Mouse (Mus musculus) midbrain, embryonic 13.5 days (tissue): ENCODE measurements around the gene Mapkapk3. TPM values are rescaled to one million over a fixed set of nuclear protein-coding genes. Genes with fewer than 3 reads are reported as not detected.

Source experiments
- ATAC-seq: fragments of 200-750 bp; cut with Nextera tagmentation; 2 replicates; pipeline ENCODE4 v1.8.0; 2017; ENCODE audit warnings: mild to moderate bottlenecking, moderate TSS enrichment, moderate library complexity
- H3K27ac ChIP-seq: fragments of 300-500 bp; sonication (generic); 2 replicates; pipeline ENCODE4 v1.5.1; 2015; ENCODE audit warnings: inconsistent platforms, mild to moderate bottlenecking, moderate library complexity
- H3K27me3 ChIP-seq: fragments of 300-500 bp; sonication (generic); 2 replicates; pipeline ENCODE4 v1.6.1; 2015; ENCODE audit warnings: mild to moderate bottlenecking, inconsistent platforms
- H3K36me3 ChIP-seq: fragments of 300-500 bp; sonication (generic); 2 replicates; pipeline ENCODE4 v1.6.1; 2015; ENCODE audit warnings: mild to moderate bottlenecking, inconsistent platforms
- H3K4me1 ChIP-seq: fragments of 300-500 bp; sonication (generic); replicated peaks from 2 replicates; pipeline ENCODE4 v1.6.1; 2015; ENCODE audit warnings: inconsistent platforms
- H3K4me2 ChIP-seq: fragments of 300-500 bp; sonication (generic); replicated peaks from 2 replicates; pipeline ENCODE4 v1.6.1; 2015; ENCODE audit warnings: moderate library complexity, mild to moderate bottlenecking, inconsistent platforms
- H3K4me3 ChIP-seq: fragments of 300-500 bp; sonication (generic); replicated peaks from 2 replicates; pipeline ENCODE4 v1.5.1; 2015; ENCODE audit warnings: mild to moderate bottlenecking, inconsistent platforms
- H3K9ac ChIP-seq: fragments of 300-500 bp; sonication (generic); replicated peaks from 2 replicates; pipeline ENCODE4 v1.6.1; 2015; ENCODE audit warnings: mild to moderate bottlenecking, inconsistent platforms
- H3K9me3 ChIP-seq: fragments of 300-500 bp; sonication (generic); 2 replicates; pipeline ENCODE4 v1.6.1; 2016; ENCODE audit warnings: mild to moderate bottlenecking, inconsistent platforms
- WGBS: fragments of 180-500 bp; shearing (Covaris S2); methylation state at CpG from one replicate; pipeline ENCODE4 v1.1.7; 2015; 5-methylcytosine and 5-hydroxymethylcytosine counted together
- polyA plus RNA-seq: library from polyadenylated mRNA; unstranded; fragments of >200 nt; fragmentation: Nextera tagmentation; extraction: Ambion mirVana; gene quantifications from 2 replicates; pipeline ENCODE4 v1.2.1, GENCODE M21; 2015

The Mapkapk3 gene
- polyA plus RNA-seq, 1 experiment from 2014 or later, result 1.9 TPM

GRCm38 (mm10) chr9:107254925-107255324, 34.8 kb downstream of the Mapkapk3 start:
- H3K36me3 ChIP-seq, result no peaks in the 10 kb centered on the region
- WGBS, result 86% methylated on average over 3 of the region's 3 CpGs
- H3K4me3 ChIP-seq, result no peak overlapping the region
- no peak overlapping the region for H3K4me2 ChIP-seq
- H3K27me3 ChIP-seq, result no peaks in the 10 kb centered on the region
- peaks cover 34% of the 10 kb centered on the region for H3K4me1 ChIP-seq
- no peak for ATAC-seq
- no peaks in the 10 kb centered on the region for H3K9me3 ChIP-seq
- H3K9ac ChIP-seq, result no peak overlapping the region
- H3K27ac ChIP-seq, result peak overlapping the region; percentile 30; the same call in 1 of the 2 replicates

GRCm38 (mm10) chr9:107254476-107254875, 35.2 kb downstream of the Mapkapk3 start:
- WGBS, result 79% methylated on average over 12 of the region's 12 CpGs
- Histone ChIP-seq H3K4me1 (peaks cover 34% of the 10 kb centered on the region), H3K36me3 (no peaks in the 10 kb centered on the region), H3K4me3 (no peak overlapping the region), H3K27me3 (no peaks in the 10 kb centered on the region), H3K9me3 (no peaks in the 10 kb centered on the region), H3K4me2 (no peak overlapping the region), H3K27ac (peak overlapping the region; percentile 30; the same call in 1 of the 2 replicates), H3K9ac (0 out of 2 replicates have a peak overlapping the region, but pooled peaks have one; percentile 6)
- ATAC-seq, result peak; percentile 54; the same call in 1 of the 2 replicates

GRCm38 (mm10) chr9:107252164-107252563, 37.5 kb downstream of the Mapkapk3 start:
- Histone ChIP-seq H3K4me1 (peaks cover 34% of the 10 kb centered on the region), H3K36me3 (no peaks in the 10 kb centered on the region), H3K4me3 (no peak overlapping the region), H3K9ac (0 out of 2 replicates have a peak overlapping the region, but pooled peaks have one; percentile 20), H3K27ac (peak overlapping the region; percentile 78), H3K27me3 (no peaks in the 10 kb centered on the region), H3K9me3 (no peaks in the 10 kb centered on the region), H3K4me2 (no peak overlapping the region; the same call in 1 of the 2 replicates)
- ATAC-seq, result peak; percentile 81
- 6% methylated on average over 5 of the region's 5 CpGs for WGBS

- H3K9ac ChIP-seq, result no peak overlapping the region
- H3K4me1 ChIP-seq, result peaks cover 28% of the 10 kb centered on the region
- H3K4me2 ChIP-seq, result no peak overlapping the region
- no peak overlapping the region for H3K4me3 ChIP-seq
- 85% methylated on average over 14 of the region's 14 CpGs for WGBS
- no peak for ATAC-seq
- no peaks in the 10 kb centered on the region for H3K36me3 ChIP-seq
- H3K27ac ChIP-seq, result no peak overlapping the region
- H3K27me3 ChIP-seq, result no peaks in the 10 kb centered on the region
- no peaks in the 10 kb centered on the region for H3K9me3 ChIP-seq
Measured at GRCm38 (mm10) chr9:107250416-107251337, 39.0 kb downstream of the Mapkapk3 start.

DNA sequence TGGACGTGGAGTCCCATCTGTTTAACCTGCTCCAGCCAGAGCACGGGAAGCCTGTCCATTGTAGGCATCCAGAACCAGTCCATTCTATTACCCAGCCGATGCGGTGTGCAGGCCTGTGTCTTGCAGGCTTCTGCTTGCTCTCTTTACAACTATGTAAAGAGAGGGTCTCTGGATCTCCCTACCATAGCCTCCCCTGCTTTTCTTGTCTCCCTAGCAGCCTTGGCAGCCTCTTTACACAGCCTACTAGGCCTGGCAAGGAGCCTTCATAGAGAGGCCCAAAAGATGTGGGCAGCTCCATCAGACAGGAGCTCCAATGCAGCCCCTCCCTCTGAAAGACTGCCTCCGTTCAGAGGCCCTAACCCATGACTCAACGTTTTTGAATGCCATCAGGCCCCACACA, 40.5 kb downstream of the Mapkapk3 start:
- no peak for ATAC-seq

DNA sequence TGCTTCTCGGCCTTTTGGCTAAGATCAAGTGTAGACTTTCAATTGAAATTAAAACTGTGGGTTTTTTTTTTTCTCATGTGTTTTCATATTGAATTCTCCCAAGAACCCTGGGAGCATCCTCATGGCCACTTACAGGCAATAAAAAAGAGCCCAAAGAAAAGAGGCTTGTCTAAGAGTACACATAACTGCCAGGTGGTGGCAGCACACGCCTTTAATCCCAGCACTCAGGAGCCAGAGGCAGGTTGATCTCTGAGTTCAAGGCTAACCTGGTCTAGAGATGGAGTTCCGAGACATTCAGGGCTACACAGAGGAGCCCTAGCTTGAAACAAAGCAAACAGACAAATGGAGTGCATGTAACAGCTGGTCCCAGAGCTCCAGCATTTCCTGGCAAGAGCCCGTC, 43.5 kb downstream of the Mapkapk3 start:
- Histone ChIP-seq H3K9ac (no peak overlapping the region), H3K4me1 (peaks cover under 1% of the 10 kb centered on the region; the same call in 1 of the 2 replicates), H3K27me3 (no peaks in the 10 kb centered on the region), H3K4me3 (no peak overlapping the region), H3K4me2 (no peak overlapping the region), H3K27ac (no peak overlapping the region), H3K9me3 (no peaks in the 10 kb centered on the region), H3K36me3 (no peaks in the 10 kb centered on the region)
- 67% methylated on average over 4 of the region's 4 CpGs for WGBS
- no peak for ATAC-seq

More for the DNA sequence above, 40.5 kb downstream of the Mapkapk3 start:
- H3K27ac ChIP-seq, result no peak overlapping the region
- no peaks in the 10 kb centered on the region for H3K27me3 ChIP-seq
- no peak overlapping the region for H3K4me2 ChIP-seq
- WGBS, result 79% methylated on average over 6 of the region's 6 CpGs
- H3K4me1 ChIP-seq, result peaks cover 12% of the 10 kb centered on the region
- no peak overlapping the region for H3K4me3 ChIP-seq
- H3K9ac ChIP-seq, result no peak overlapping the region
- no peaks in the 10 kb centered on the region for H3K36me3 ChIP-seq
- H3K9me3 ChIP-seq, result no peaks in the 10 kb centered on the region

DNA sequence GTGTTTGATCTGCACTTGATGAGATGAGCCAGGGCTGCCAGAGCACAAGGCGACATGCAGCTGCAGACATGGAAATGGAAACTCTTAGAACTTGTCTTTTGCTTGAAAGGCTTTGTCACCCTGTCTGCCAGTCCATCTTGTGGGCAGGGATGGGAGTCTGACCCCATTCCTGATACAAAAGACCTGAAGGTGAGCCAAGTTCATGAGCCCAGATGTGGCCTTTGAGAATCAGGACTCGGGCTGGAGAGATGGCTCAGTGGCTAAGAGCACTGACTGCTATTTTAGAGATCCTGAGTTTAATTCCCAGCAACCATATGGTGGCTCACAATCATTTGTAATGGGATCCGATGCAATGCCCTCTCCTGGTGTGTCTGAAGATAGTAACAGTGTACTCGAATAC, 44.4 kb downstream of the Mapkapk3 start:
- no peak overlapping the region for H3K4me2 ChIP-seq
- H3K27me3 ChIP-seq, result no peaks in the 10 kb centered on the region
- no peak overlapping the region for H3K27ac ChIP-seq
- no peaks in the 10 kb centered on the region for H3K9me3 ChIP-seq
- no peak overlapping the region for H3K4me3 ChIP-seq
- no peak for ATAC-seq
- no peak overlapping the region for H3K9ac ChIP-seq
- H3K4me1 ChIP-seq, result no peaks in the 10 kb centered on the region
- no peaks in the 10 kb centered on the region for H3K36me3 ChIP-seq
- WGBS, result 90% methylated on average over 4 of the region's 4 CpGs

DNA sequence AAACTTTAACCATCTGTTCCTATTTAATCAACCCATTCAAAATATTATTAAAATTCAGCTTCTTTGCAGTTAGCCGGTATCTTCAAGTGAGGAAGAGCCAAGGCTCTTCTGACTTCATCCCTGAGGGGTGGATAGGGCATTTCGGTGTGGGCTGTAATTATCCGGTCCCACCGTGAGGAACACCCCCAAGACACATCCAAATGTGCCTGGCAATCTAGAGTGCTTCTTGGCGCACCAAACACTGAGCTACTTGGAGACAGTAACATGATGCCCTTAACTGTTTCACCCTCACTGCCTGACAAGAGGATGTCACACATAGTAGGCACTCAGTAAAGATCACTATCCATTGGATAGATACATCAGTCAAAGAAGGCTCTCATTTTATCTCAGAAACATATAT, 53.5 kb downstream of the Mapkapk3 start:
- Histone ChIP-seq H3K4me1 (0 out of 2 replicates have a peak, but pooled peaks cover 6% of the 10 kb centered on the region), H3K4me3 (no peak overlapping the region), H3K36me3 (no peaks in the 10 kb centered on the region), H3K27ac (no peak overlapping the region), H3K27me3 (peaks cover 53% of the 10 kb centered on the region), H3K9ac (no peak overlapping the region), H3K9me3 (no peaks in the 10 kb centered on the region), H3K4me2 (no peak overlapping the region)
- 73% methylated on average over 5 of the region's 5 CpGs for WGBS
- no peak for ATAC-seq

- Histone ChIP-seq H3K27ac (no peak overlapping the region), H3K9ac (no peak overlapping the region), H3K36me3 (no peaks in the 10 kb centered on the region), H3K27me3 (peaks cover 53% of the 10 kb centered on the region), H3K4me3 (no peak overlapping the region), H3K9me3 (no peaks in the 10 kb centered on the region), H3K4me2 (no peak overlapping the region), H3K4me1 (peaks cover 6% of the 10 kb centered on the region; the same call in 1 of the 2 replicates)
- no peak for ATAC-seq
- 59% methylated on average over 5 of the region's 5 CpGs for WGBS
Measured at GRCm38 (mm10) chr9:107235261-107235660, 54.4 kb downstream of the Mapkapk3 start.

- 24% methylated on average over 9 of the region's 9 CpGs for WGBS
- H3K9me3 ChIP-seq, result no peaks in the 10 kb centered on the region
- H3K4me1 ChIP-seq, result peaks cover 13% of the 10 kb centered on the region
- ATAC-seq, result peak; percentile 29
- H3K27ac ChIP-seq, result peak overlapping the region; percentile 95
- peaks cover 46% of the 10 kb centered on the region for H3K27me3 ChIP-seq
- H3K4me3 ChIP-seq, result peak overlapping the region; percentile 93
- H3K36me3 ChIP-seq, result no peaks in the 10 kb centered on the region
- peak overlapping the region; percentile 92 for H3K9ac ChIP-seq
- H3K4me2 ChIP-seq, result peak overlapping the region; percentile 72
Measured at GRCm38 (mm10) chr9:107232140-107232539, 57.5 kb downstream of the Mapkapk3 start.

DNA sequence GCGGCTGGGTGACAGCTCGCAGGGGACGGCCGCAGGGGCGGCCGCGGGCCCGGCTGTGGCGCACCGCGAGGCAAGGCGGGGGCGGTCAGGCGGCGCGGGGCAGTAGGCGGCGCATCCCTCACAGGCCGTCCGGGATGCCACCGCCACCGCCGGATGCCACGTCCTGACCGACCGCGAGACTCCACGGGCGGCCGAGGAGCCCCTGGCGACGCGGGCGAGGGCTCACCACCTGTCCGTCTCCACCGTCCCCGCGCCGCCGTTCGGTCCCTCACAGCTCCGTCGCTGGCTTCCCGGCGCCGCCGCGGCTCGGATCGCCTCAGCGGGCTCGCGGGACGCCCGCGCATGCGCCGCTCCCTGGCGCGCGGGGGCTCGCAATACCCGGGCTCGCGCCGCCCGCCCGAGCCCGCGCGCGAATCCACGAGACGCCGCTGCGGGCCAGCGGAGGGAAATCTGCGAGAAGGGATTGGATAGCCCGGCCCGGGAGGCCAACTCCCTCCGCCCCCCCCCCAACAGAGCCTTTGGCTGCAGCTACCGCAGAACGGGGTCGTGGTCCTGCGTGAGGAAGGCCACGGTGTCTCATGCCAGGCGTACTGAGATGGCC, 58.0 kb downstream of the Mapkapk3 start, which contains the start of gene Dock3:
Dock3 (minus strand) TSS at position 371 of the 601 bp plus-strand sequence.
- Histone ChIP-seq H3K9ac (peak within 1 kb of the TSS; percentile 92), H3K4me3 (peak within 1 kb of the TSS; percentile 93), H3K4me2 (peak within 1 kb of the TSS; percentile 72), H3K36me3 (no peaks in the 10 kb centered on the region), H3K9me3 (no peaks in the 10 kb centered on the region), H3K4me1 (peaks cover 13% of the 10 kb centered on the region), H3K27me3 (peaks cover 41% of the 10 kb centered on the region), H3K27ac (peak within 1 kb of the TSS; percentile 95)
- ATAC-seq, result peak; percentile 93
- under 1% methylated on average over 74 of the region's 87 CpGs for WGBS

GRCm38 (mm10) chr9:107230991-107231538, 58.6 kb downstream of the Mapkapk3 start:
- Histone ChIP-seq H3K4me3 (peak overlapping the region; percentile 93), H3K9me3 (no peaks in the 10 kb centered on the region), H3K4me1 (peaks cover 13% of the 10 kb centered on the region), H3K36me3 (no peaks in the 10 kb centered on the region), H3K4me2 (peak overlapping the region; percentile 72), H3K27ac (peak overlapping the region; percentile 95), H3K27me3 (peaks cover 36% of the 10 kb centered on the region), H3K9ac (peak overlapping the region; percentile 92)
- peak; percentile 94 for ATAC-seq
- 1% methylated on average over 42 of the region's 50 CpGs for WGBS
